Comparison of ENCODE assay signal across 8 mouse cellular contexts in the genomic region with DNA sequence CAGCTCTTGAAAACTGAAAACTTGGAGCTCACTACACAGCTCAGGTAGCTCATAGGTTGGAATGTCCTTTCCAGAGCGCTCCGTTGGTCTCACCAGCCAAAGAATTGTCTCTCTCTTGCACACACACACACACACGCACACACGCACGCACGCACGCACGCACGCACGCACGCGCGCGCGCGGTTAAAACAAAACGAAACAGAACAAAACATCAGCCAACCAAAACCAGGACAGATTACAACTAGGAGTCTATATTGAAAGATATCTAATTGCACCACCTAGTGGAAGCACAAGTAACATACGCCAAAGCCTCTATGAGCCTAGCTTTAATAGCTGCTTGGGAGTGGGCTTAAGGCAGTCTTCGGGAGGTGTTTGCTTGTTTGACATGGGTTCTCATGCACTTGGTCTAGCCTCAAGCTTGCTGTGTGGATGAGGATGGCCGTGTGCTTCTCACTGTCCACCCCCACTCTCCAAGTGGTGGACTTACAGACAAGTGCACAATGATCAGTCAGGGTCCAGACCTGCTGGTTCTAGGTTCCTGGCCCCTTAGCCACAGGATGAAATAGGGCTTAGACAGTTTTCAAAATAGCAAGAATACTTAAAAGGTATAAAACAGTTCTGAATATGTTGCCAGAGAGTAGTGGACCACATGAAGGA. TPM values are rescaled to one million over a fixed set of nuclear protein-coding genes. Genes with fewer than 3 reads are reported as not detected.
A peak's percentile ranks its signal among the peaks of the same experiment; 100 is the strongest.
DNase-seq lines count a peak whose midpoint lies in the region; ATAC-seq lines count a peak whose summit lies in the region.

No protein-coding gene starts in this region.

- H3K4me3 ChIP-seq in hindbrain, embryonic 12.5 days = peak overlapping the region; percentile 19

- no peak overlapping the region for H3K27ac ChIP-seq in hindbrain, embryonic 12.5 days

- DNase-seq in R1 (ENCODE audit: low read depth, low spot score) = peak; percentile 88
- peak; percentile 80 for DNase-seq in cerebellum, adult 9-10 months
- peak; percentile 43 to 74 for DNase-seq in frontal cortex, adult 2 months (ENCODE audit: extremely low spot score in 1 of 2, low spot score in 1 of 2)
- DNase-seq in layer of hippocampus, postnatal 10 days (ENCODE audit: low spot score in 2 of 2) = peak; percentile 47 to 58
- DNase-seq in lung, postnatal 10 days = peak; percentile 75
- DNase-seq in retina, postnatal 1 day = peak; percentile 94
- DNase-seq in urinary bladder, postnatal 36 days (ENCODE audit: low spot score in 2 of 2) = peak; percentile 27 to 54

- 6% methylated on average over 20 of the region's 20 CpGs for WGBS in hindbrain, embryonic 12.5 days

- no peaks in the 10 kb centered on the region for H3K9me3 ChIP-seq in hindbrain, embryonic 12.5 days (replicated peaks)

- no peaks in the 10 kb centered on the region for H3K36me3 ChIP-seq in hindbrain, embryonic 12.5 days

- peak overlapping the region; percentile 29; the same call in 1 of the 2 replicates for H3K9ac ChIP-seq in hindbrain, embryonic 12.5 days

- peak overlapping the region; percentile 52 for H3K4me2 ChIP-seq in hindbrain, embryonic 12.5 days (replicated peaks)

- H3K4me1 ChIP-seq in hindbrain, embryonic 12.5 days = no peaks in the 10 kb centered on the region

- no peaks in the 10 kb centered on the region for H3K27me3 ChIP-seq in hindbrain, embryonic 12.5 days

- peak; percentile 95 for ATAC-seq in hindbrain, embryonic 12.5 days (ENCODE audit: low FRiP score)

RNA-seq across cellular contexts. Expression of a gene that starts 16.3 kb away (rescaled TPM):
- polyA plus RNA-seq in frontal cortex, adult 2 months (2012; rRNA removed) = 25.6 and 28.5 TPM in 2 replicates
- 53.6 and 54.5 TPM in 2 replicates for polyA plus RNA-seq in hindbrain, embryonic 12.5 days (2016; fragmentation: Nextera tagmentation; extraction: Ambion mirVana)
- 10 to 100 TPM; 49.3 to 53.4 TPM for total RNA-seq in layer of hippocampus, postnatal 10 days (2021)

RNA-seq across cellular contexts. Expression of a gene that starts 26.8 kb away (rescaled TPM):
- 6.6 and 7.0 TPM in 2 replicates for polyA plus RNA-seq in frontal cortex, adult 2 months (2012; rRNA removed)
- polyA plus RNA-seq in hindbrain, embryonic 12.5 days (2016; fragmentation: Nextera tagmentation; extraction: Ambion mirVana) = 25.1 and 25.3 TPM in 2 replicates
- 10 to 100 TPM; 10.3 to 10.9 TPM for total RNA-seq in layer of hippocampus, postnatal 10 days (2021)

RNA-seq across cellular contexts. Expression of a gene that starts 34.9 kb away (rescaled TPM):
- 135 and 138 TPM in 2 replicates for polyA plus RNA-seq in frontal cortex, adult 2 months (2012; rRNA removed)
- polyA plus RNA-seq in hindbrain, embryonic 12.5 days (2016; fragmentation: Nextera tagmentation; extraction: Ambion mirVana) = 270 and 291 TPM in 2 replicates
- 100 to 1,000 TPM; 122 to 132 TPM for total RNA-seq in layer of hippocampus, postnatal 10 days (2021)

Comparison
In these comparisons a context has a peak if more than half of its experiments do, and no peak if none do; other contexts are left out.
1. DNase-seq: peak in every context shown above with its lines; median percentile 94 in retina, postnatal 1 day; 88 in R1; 80 in cerebellum, adult 9-10 months; 75 in lung, postnatal 10 days; 58 in frontal cortex, adult 2 months; 52 in layer of hippocampus, postnatal 10 days; 40 in urinary bladder, postnatal 36 days.